Mouse (Mus musculus): ENCODE results near the gene Clk3. TPM values are rescaled to one million over a fixed set of nuclear protein-coding genes. Genes with fewer than 3 reads are reported as not detected.
A peak's percentile ranks its signal among the peaks of the same experiment; 100 is the strongest.

Clk3 gene
- polyA plus RNA-seq, 1 experiment: 149 TPM

GRCm38 (mm10) chr9:57767231-57767630, 1.6 kb upstream of the Clk3 start:
- no peak for TF ChIP-seq CTCF (IDR thresholded peaks at IDR 0.05; ENCODE audit: control insufficient read depth, insufficient read depth, low read length)
- no peak for TF ChIP-seq POLR2A (IDR thresholded peaks at IDR 0.05; ENCODE audit: borderline replicate concordance, control insufficient read depth, low read depth, low read length)
- peaks cover 7% of the 10 kb centered on the region; the same call in 1 of the 2 replicates for H3K4me1 ChIP-seq (ENCODE audit: control insufficient read depth, insufficient read depth, low read length)
- 87% methylated on average over 4 of the region's 4 CpGs for WGBS
- H3K4me3 ChIP-seq (replicated peaks; ENCODE audit: control insufficient read depth, low read depth, low read length): no peak overlapping the region
- no peak overlapping the region for H3K27ac ChIP-seq (ENCODE audit: control insufficient read depth, insufficient read depth, low read depth, low read length, poor library complexity)

DNA sequence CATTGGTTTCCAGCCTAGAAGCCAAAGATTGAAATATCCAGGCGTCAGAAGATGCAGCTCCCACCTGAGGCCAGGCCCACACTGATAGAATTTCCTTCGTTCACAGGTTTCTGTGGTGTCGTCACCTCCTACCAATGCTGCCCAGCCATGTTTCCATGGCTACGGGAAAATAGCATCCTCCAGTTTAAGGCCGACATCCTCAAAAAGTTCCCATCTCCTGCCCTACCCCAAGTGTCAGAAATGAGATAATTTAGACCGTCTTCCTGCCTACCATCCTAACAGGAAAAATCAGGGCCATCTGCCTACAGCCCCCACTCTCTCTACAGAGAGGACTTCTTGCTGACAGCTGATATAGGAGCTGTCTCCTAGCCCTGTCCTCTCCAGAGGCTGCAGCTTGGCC, 771 bp upstream of the Clk3 start:
- H3K4me1 ChIP-seq (ENCODE audit: control insufficient read depth, insufficient read depth, low read length): peaks cover 7% of the 10 kb centered on the region; the same call in 1 of the 2 replicates
- H3K27ac ChIP-seq (ENCODE audit: control insufficient read depth, insufficient read depth, low read depth, low read length, poor library complexity): peak overlapping the region; percentile 99
- peak overlapping the region; percentile 98 for H3K4me3 ChIP-seq (replicated peaks; ENCODE audit: control insufficient read depth, low read depth, low read length)
- TF ChIP-seq POLR2A (IDR thresholded peaks at IDR 0.05; ENCODE audit: borderline replicate concordance, control insufficient read depth, low read depth, low read length): no peak
- no peak for TF ChIP-seq CTCF (IDR thresholded peaks at IDR 0.05; ENCODE audit: control insufficient read depth, insufficient read depth, low read length)
- WGBS: 82% methylated on average over 6 of the region's 6 CpGs

DNA sequence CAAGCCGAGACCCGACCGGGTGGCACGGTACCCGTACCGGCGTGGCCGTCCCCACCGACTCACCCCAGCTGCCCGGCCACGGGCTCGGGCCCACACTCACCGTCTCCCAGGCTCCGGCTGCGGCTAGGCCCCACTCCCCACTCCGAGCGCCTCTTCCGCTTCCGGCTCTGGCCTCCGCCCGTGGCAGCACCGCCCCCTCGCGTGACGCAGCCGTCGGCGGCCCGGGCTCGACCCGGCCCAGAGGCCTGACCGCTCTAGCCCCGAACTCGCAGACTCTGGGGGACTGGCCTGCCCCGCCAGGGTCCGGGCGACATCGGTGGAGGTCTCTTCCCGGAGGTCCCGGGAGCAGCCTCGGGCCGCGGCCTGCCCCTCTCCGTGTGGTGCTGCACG, 691 bp downstream of the Clk3 start:
- Histone ChIP-seq H3K4me3 (replicated peaks; ENCODE audit: control insufficient read depth, low read depth, low read length) (peak overlapping the region; percentile 98), H3K4me1 (ENCODE audit: control insufficient read depth, insufficient read depth, low read length) (peaks cover 7% of the 10 kb centered on the region; the same call in 1 of the 2 replicates), H3K27ac (ENCODE audit: control insufficient read depth, insufficient read depth, low read depth, low read length, poor library complexity) (peak overlapping the region; percentile 99)
- peak; percentile 84; the same call in 1 of the 2 replicates for TF ChIP-seq POLR2A (IDR thresholded peaks at IDR 0.05; ENCODE audit: borderline replicate concordance, control insufficient read depth, low read depth, low read length)
- TF ChIP-seq CTCF (IDR thresholded peaks at IDR 0.05; ENCODE audit: control insufficient read depth, insufficient read depth, low read length): no peak
- WGBS: under 1% methylated on average over 45 of the region's 45 CpGs

GRCm38 (mm10) chr9:57764147-57764973, 1.3 kb downstream of the Clk3 start:
- H3K4me1 ChIP-seq (ENCODE audit: control insufficient read depth, insufficient read depth, low read length): peaks cover 7% of the 10 kb centered on the region; the same call in 1 of the 2 replicates
- H3K4me3 ChIP-seq (replicated peaks; ENCODE audit: control insufficient read depth, low read depth, low read length): peak overlapping the region; percentile 98

GRCm38 (mm10) chr9:57762563-57762991, 3.1 kb downstream of the Clk3 start:
- WGBS: 15% methylated on average over 6 of the region's 6 CpGs
- peak overlapping the region; percentile 43 for H3K27ac ChIP-seq (ENCODE audit: control insufficient read depth, insufficient read depth, low read depth, low read length, poor library complexity)

More at GRCm38 (mm10) chr9:57764147-57764973, 1.3 kb downstream of the Clk3 start:
- WGBS: under 1% methylated on average over 57 of the region's 57 CpGs
- H3K27ac ChIP-seq (ENCODE audit: control insufficient read depth, insufficient read depth, low read depth, low read length, poor library complexity): peak overlapping the region; percentile 99
- TF ChIP-seq POLR2A (IDR thresholded peaks at IDR 0.05; ENCODE audit: borderline replicate concordance, control insufficient read depth, low read depth, low read length): 0 out of 2 replicates have a peak, but pooled peaks have one; percentile 45
- 0 out of 2 replicates have a peak, but pooled peaks have one; percentile 3 for TF ChIP-seq CTCF (IDR thresholded peaks at IDR 0.05; ENCODE audit: control insufficient read depth, insufficient read depth, low read length)

GRCm38 (mm10) chr9:57761563-57762551, 3.8 kb downstream of the Clk3 start:
- H3K27ac ChIP-seq (ENCODE audit: control insufficient read depth, insufficient read depth, low read depth, low read length, poor library complexity): peak overlapping the region; percentile 43
- TF ChIP-seq POLR2A (IDR thresholded peaks at IDR 0.05; ENCODE audit: borderline replicate concordance, control insufficient read depth, low read depth, low read length) (no peak), CTCF (IDR thresholded peaks at IDR 0.05; ENCODE audit: control insufficient read depth, insufficient read depth, low read length) (no peak)
- peaks cover 8% of the 10 kb centered on the region; the same call in 1 of the 2 replicates for H3K4me1 ChIP-seq (ENCODE audit: control insufficient read depth, insufficient read depth, low read length)
- H3K4me3 ChIP-seq (replicated peaks; ENCODE audit: control insufficient read depth, low read depth, low read length): peak overlapping the region; percentile 48
- WGBS: 92% methylated on average over 13 of the region's 13 CpGs

More at GRCm38 (mm10) chr9:57762563-57762991, 3.1 kb downstream of the Clk3 start:
- Histone ChIP-seq H3K4me3 (replicated peaks; ENCODE audit: control insufficient read depth, low read depth, low read length) (peak overlapping the region; percentile 48), H3K4me1 (ENCODE audit: control insufficient read depth, insufficient read depth, low read length) (peaks cover 8% of the 10 kb centered on the region; the same call in 1 of the 2 replicates)
- TF ChIP-seq POLR2A (IDR thresholded peaks at IDR 0.05; ENCODE audit: borderline replicate concordance, control insufficient read depth, low read depth, low read length): no peak
- TF ChIP-seq CTCF (IDR thresholded peaks at IDR 0.05; ENCODE audit: control insufficient read depth, insufficient read depth, low read length): peak; percentile 53

DNA sequence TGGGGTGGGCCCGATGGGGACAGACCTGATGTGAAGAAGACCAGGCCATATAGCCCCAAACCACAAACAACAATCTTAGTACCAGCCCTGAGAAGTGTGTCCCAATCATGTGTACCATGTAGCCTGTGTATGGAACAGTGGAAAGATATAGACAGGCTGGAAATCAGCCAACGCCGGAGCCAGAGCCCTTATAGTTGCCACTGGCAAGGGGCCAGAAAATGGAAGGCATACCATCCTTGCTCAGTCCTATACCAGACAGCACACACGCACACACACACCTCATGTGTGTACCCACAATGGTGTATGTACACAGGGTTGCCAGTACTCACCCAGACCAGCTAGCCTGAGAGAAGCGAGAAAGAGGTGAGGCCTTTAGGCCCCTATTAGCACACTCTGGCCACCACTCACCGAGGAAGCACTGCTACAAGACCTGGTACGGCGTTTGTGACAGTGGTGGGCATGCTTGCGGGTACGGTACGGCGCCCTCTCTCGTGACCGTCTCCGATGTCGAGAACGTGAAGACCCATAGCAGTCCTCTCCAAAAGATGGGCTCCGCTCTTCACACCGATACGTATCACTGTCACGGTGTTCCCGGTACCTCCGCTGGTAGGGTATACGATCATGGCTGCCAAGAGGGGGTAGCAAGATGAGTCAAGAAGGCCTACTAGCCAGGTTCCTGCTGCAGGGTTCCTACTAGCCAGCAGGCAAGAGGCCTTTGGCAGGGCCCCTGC, 5.1 kb downstream of the Clk3 start:
- Histone ChIP-seq H3K4me1 (ENCODE audit: control insufficient read depth, insufficient read depth, low read length) (peaks cover 5% of the 10 kb centered on the region; the same call in 1 of the 2 replicates), H3K27ac (ENCODE audit: control insufficient read depth, insufficient read depth, low read depth, low read length, poor library complexity) (no peak overlapping the region), H3K4me3 (replicated peaks; ENCODE audit: control insufficient read depth, low read depth, low read length) (no peak overlapping the region)
- no peak for TF ChIP-seq POLR2A (IDR thresholded peaks at IDR 0.05; ENCODE audit: borderline replicate concordance, control insufficient read depth, low read depth, low read length)
- no peak for TF ChIP-seq CTCF (IDR thresholded peaks at IDR 0.05; ENCODE audit: control insufficient read depth, insufficient read depth, low read length)
- WGBS: 95% methylated on average over 24 of the region's 24 CpGs

Data from bone marrow, adult 2 months (tissue).